Mouse (Mus musculus): Measurements from ENCODE around the gene Arhgef25. TPM values are rescaled to one million over a fixed set of nuclear protein-coding genes. Genes with fewer than 3 reads are reported as not detected.

The Arhgef25 gene
- polyA plus RNA-seq, 1 experiment = 188 TPM

DNA sequence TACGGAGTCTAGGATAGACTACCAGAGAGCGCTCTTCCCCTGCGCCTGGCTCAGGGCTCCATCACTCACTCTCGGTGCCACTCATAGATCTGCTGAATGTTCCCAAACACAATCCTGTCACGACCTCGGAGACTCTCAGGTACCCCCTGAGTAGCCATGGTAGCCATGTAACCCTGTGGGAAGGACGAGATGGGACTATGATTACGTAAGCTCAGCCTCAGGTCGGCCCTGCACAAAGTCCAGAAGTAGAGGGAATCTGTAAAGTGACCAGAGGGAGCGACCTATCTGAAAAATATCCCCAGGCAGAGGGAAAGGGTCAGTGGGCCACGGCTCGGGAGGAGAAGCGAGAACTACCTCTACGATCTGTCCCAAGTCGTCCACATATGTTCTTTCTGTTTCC is 4.4 kb downstream of the Arhgef25 start:
- no peak for DNase-seq (ENCODE audit: low spot score)

DNA sequence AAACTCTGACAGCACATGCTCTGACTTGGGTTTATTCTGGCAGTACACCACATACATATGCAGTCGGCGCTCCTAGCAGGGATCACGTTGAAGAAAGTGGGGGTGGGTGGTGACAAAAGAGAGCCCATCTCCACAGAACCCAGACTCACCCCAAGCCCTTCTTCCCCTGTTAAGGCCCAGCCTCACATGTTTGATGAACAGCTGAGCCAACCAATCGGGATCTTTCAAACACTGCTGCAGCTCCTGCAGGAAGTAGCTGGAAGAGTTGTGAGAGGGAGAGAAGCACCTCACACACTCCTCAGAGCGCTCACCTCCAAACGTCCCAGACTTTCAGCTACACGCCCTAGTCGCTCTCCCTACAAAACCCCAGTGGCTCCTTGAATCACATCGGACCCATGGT is 4.8 kb downstream of the Arhgef25 start:
- DNase-seq (ENCODE audit: low spot score) = no peak

- DNase-seq (ENCODE audit: low spot score) = no peak
Measured at GRCm38 (mm10) chr10:127183759-127184158, 6.1 kb downstream of the Arhgef25 start.

DNA sequence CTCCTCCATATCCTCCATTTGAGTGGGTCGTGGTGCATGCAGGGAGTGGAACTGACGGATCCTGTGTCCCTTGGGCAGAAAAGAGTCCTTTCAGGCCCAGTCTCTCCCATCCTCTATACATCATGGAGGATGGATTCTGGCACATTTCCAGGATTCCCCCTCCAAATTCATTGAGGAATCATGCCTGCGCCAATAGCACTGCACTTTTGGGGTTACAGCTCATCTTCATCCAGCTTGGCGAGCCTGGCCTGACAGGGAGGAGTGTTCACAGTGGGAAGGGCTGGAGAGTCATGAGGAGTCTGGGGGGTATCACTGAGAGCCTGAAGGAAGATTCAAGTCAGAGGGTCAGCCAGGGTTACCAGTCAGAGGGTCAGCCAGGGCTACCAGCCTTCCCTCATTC is 7.3 kb downstream of the Arhgef25 start:
- DNase-seq (ENCODE audit: low spot score) = no peak

DNA sequence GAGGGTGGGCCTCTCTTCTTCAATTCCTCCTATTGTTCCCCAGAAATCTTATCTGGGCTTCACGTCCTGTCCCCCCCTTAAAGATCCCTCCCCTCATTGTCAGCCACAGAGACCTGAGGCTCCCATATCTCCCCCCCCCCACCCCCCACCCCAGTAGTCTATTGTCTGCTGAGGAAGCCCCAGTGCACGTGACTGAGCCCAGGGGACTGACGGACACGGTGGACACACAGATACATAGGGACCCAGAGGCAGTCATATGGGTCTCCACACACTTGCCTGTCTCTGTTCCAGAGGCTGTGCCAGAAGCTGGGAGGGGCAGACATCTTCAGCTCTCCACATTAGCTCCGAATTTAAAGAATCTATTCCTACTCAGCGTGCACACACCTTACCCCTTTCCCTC is 8.3 kb downstream of the Arhgef25 start:
- no peak for DNase-seq (ENCODE audit: low spot score)

GRCm38 (mm10) chr10:127180695-127181047 is 9.2 kb downstream of the Arhgef25 start:
- no peak for DNase-seq (ENCODE audit: low spot score)

GRCm38 (mm10) chr10:127179871-127180694 is 9.8 kb downstream of the Arhgef25 start, which contains the start of gene Slc26a10:
Slc26a10 (minus strand) TSS chr10:127180645.
- DNase-seq (ENCODE audit: low spot score) = no peak

- DNase-seq (ENCODE audit: low spot score) = no peak
Measured at GRCm38 (mm10) chr10:127178286-127179027, 11.4 kb downstream of the Arhgef25 start.

DNA sequence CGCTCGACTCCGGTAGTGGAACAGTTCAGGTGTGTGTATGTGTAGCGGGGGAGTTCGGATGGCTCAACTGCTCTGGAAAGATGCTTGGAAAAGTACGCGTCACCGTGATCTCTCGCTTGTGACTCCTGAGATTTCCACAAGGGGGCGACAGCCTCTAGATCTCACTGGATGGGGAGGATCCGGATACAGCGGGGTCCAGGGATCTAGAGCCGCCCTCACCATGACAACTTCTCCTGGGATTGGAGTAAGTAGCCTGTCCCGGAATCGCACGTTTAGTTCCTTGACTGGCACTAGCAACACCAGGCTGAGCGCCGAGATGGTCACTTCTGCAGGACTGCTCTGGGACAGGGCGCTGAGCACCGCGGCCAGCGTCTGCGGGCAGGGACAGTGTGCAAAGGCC is 12.2 kb downstream of the Arhgef25 start:
- no peak for DNase-seq (ENCODE audit: low spot score)

GRCm38 (mm10) chr10:127177235-127177634 is 12.6 kb downstream of the Arhgef25 start:
- DNase-seq (ENCODE audit: low spot score) = no peak

DNA sequence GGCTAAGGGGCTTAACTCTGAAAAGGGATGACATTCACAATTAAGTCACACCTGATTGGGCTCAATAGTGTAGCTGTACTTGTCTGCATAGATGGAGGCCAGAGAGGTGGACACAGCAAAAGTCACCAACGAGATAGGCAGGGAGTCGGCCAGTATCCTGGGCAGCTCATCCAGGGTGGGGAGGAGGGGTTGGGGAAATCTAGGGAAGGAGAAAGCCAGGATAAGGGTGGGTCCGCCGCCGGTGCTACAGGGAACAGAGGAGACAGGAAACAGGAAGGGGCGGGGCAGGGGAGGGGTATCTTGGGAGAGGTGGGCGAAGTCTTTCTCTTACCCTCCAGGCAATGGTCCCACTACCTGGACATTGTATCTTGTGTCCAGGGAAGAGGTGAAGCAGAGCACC is 13.1 kb downstream of the Arhgef25 start:
- DNase-seq (ENCODE audit: low spot score) = no peak

DNA sequence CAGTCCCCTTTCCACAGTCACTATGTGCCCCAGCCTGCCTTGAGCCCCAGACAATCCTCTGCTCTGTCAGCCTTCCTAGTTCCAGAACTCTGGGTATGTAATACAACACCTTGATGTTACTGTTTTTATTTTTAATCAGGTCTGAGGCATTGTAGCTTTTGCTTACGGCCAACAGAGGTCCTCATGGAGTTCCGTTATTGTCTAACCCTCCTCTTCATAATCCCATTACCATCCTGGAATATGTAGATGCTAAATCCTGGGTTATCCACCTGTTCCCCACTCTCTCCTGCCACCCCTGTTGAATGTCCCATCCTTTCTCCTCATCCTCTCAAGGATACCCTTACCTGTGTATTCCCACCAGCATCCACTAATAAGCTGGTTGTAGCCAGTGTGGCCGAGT is 13.7 kb downstream of the Arhgef25 start:
- DNase-seq (ENCODE audit: low spot score) = no peak

- no peak for DNase-seq (ENCODE audit: low spot score)
Measured at GRCm38 (mm10) chr10:127174170-127174569, 15.7 kb downstream of the Arhgef25 start.

DNA sequence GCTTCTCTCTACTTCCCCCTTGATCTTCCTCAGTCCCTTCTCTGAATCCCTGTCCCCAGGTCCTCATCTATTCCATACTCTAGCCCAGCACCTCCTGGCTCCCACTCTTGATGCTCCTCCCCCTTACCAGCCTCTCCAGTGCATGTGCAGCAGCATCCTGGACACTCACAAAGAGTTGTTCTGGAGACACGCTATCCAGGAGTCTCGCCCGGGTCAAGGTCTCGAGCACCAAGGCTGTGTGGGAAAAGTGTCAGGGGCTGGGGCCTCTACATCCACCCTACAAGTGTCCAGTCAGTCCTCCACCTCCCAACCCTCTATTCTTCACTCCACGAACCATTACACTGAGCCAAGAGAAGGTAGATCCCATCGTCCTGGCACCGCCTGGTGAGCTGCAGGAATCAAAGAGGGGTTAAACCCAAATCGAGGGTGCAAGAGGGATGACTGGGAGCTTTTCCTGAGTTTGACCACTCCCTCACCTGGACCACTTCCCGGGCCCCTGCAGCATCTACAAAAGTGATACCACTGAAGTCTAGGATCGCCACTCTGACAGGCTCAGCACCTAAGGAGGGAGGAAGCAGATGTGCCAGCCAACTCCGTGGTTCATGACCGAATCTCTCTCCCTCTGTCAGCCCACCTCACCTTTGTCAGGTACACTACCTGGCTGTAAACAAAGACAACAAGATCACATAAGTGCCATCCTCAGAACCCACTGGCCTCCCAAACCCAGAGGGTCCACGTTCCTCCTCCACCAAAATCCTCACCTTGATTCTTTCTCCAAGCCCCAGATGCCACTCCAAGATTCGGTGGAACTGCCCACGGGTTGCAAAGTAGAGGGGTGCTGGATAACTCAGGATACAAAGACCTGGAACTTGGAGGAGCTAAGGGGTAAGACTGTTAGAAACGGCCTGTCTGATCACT is 16.5 kb downstream of the Arhgef25 start:
- DNase-seq (ENCODE audit: low spot score) = no peak

GRCm38 (mm10) chr10:127171631-127172200 is 18.2 kb downstream of the Arhgef25 start:
- DNase-seq (ENCODE audit: low spot score) = no peak

- peak; percentile 63 for DNase-seq (ENCODE audit: low spot score)
Measured at GRCm38 (mm10) chr10:127170837-127171272, 19.0 kb downstream of the Arhgef25 start.

GRCm38 (mm10) chr10:127170002-127170401 is 19.9 kb downstream of the Arhgef25 start:
- no peak for DNase-seq (ENCODE audit: low spot score)

GRCm38 (mm10) chr10:127167614-127168192 is 22.2 kb downstream of the Arhgef25 start:
- DNase-seq (ENCODE audit: low spot score) = no peak

DNA sequence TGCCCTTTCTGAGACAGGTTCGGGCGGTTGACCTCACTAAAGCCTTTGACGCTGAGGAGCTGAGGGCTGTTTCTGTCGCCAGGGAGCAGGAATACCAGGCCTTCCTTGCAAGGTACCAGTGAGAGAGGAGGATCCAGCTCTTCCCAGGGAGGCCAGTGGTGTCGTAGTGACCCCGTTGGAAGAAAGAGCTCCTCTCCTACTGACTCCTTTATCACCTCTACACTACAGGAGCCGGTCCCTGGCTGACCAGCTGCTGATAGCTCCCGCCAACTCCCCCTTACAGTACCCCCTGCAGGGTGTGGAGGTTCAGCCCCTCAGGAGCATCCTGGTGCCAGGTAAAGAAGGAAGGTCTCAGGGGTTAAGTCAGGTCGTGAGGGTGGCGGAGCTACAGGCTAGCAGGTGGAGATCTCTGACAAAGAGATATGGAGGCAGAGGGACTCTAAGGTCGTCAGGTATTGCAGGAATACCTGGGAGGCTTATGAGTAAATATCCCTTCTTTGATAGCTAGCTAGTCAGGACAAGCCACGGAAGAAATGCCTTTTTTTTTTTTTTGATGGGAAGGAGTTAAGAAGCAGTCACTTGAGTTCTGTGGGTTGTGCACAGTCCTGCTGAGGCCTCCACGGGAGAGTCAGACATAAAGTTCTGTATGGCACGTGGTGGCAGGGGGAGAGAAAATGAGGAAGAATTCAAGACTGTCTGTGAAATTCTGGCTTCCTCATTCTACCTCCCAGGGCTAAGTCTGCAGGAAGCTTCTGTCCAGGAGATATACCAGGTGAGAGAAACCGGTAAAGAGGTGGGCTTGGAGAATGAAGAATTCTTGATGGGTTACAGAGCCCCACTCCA is 22.9 kb downstream of the Arhgef25 start:
- no peak for DNase-seq (ENCODE audit: low spot score)

DNA sequence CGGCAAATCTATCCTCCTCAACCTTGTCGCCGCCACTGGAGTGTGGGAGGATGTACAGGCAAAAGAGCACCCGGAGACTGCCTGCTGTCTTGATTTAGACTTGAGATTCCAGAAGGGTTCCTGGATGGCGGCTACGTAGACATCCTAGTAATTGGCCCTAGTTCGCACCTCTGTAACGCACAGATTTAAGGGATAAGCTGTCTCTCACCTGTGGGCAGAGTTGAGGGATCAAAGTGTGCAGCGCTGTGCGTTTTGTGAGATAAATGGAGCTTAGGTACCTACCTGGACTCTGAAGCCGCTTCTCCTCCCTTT is 23.5 kb downstream of the Arhgef25 start:
- DNase-seq (ENCODE audit: low spot score) = no peak
